Mouse (Mus musculus) testis, adult 2 months (tissue): Measurements from ENCODE around the gene Rxrb. TPM values are rescaled to one million over a fixed set of nuclear protein-coding genes. Genes with fewer than 3 reads are reported as not detected.
A peak's percentile ranks its signal among the peaks of the same experiment; 100 is the strongest.

ENCODE experiments used
- H3K27ac ChIP-seq: fragments of 200-500 bp; 2 replicates; pipeline ENCODE4 v1.5.1; 2012; ENCODE audit warnings: low read depth, low read length; ENCODE audit not compliant: control insufficient read depth, insufficient read depth
- H3K27me3 ChIP-seq: fragments of 200-500 bp; 2 replicates; pipeline ENCODE4 v1.6.1; 2012; ENCODE audit warnings: mild to moderate bottlenecking, low read length, moderate library complexity; ENCODE audit not compliant: control insufficient read depth, insufficient read depth
- H3K36me3 ChIP-seq: fragments of 200-500 bp; 2 replicates; pipeline ENCODE4 v1.6.1; 2012; ENCODE audit warnings: mild to moderate bottlenecking, low read length; ENCODE audit not compliant: control insufficient read depth, insufficient read depth
- H3K4me1 ChIP-seq: fragments of 200-500 bp; 2 replicates; pipeline ENCODE4 v1.6.1; 2012; ENCODE audit warnings: low read length; ENCODE audit not compliant: control insufficient read depth, insufficient read depth
- H3K4me3 ChIP-seq: fragments of 200-500 bp; 2 replicates; pipeline ENCODE4 v1.5.1; 2012; ENCODE audit warnings: low read depth, mild to moderate bottlenecking, low read length, moderate library complexity, mixed read lengths; ENCODE audit not compliant: control insufficient read depth
- CTCF ChIP-seq: fragments of 200-500 bp; IDR thresholded peaks from 2 replicates; pipeline ENCODE4 v1.5.1; 2012; ENCODE audit warnings: low read depth, mild to moderate bottlenecking, inconsistent platforms, low read length, moderate library complexity; ENCODE audit not compliant: control insufficient read depth, insufficient read depth, insufficient replicate concordance
- POLR2A ChIP-seq: fragments of 200-500 bp; IDR thresholded peaks from 2 replicates; pipeline ENCODE4 v1.6.1; 2012; ENCODE audit warnings: low read depth, mild to moderate bottlenecking, inconsistent platforms, low read length, moderate library complexity; ENCODE audit not compliant: control insufficient read depth
- polyA plus RNA-seq: library from polyadenylated mRNA; depleted of rRNA; stranded (reverse); fragments of >200 nt; gene quantifications from 2 replicates; pipeline ENCODE4 v1.2.3, GENCODE M21; 2012

Gene Rxrb
- polyA plus RNA-seq, 1 experiment = 25.5 TPM

GRCm38 (mm10) chr17:34047404-34048050, 15.9 kb downstream of the Rxrb start:
- Histone ChIP-seq H3K27ac (no peak overlapping the region), H3K4me1 (no peaks in the 10 kb centered on the region), H3K36me3 (no peaks in the 10 kb centered on the region), H3K4me3 (no peak overlapping the region), H3K27me3 (no peaks in the 10 kb centered on the region)
- TF ChIP-seq CTCF = no peak
- no peak for TF ChIP-seq POLR2A

GRCm38 (mm10) chr17:34057224-34057623, 25.6 kb downstream of the Rxrb start:
- no peak overlapping the region for H3K4me3 ChIP-seq
- no peak overlapping the region for H3K27ac ChIP-seq
- H3K27me3 ChIP-seq = no peaks in the 10 kb centered on the region
- H3K36me3 ChIP-seq = no peaks in the 10 kb centered on the region
- no peaks in the 10 kb centered on the region for H3K4me1 ChIP-seq
- TF ChIP-seq CTCF (no peak), POLR2A (no peak)

GRCm38 (mm10) chr17:34068864-34069263, 37.3 kb downstream of the Rxrb start:
- H3K4me1 ChIP-seq = no peaks in the 10 kb centered on the region
- no peak overlapping the region for H3K4me3 ChIP-seq
- TF ChIP-seq CTCF (no peak), POLR2A (no peak)
- no peaks in the 10 kb centered on the region for H3K27me3 ChIP-seq
- H3K36me3 ChIP-seq = no peaks in the 10 kb centered on the region
- no peak overlapping the region for H3K27ac ChIP-seq

- peaks cover 2% of the 10 kb centered on the region; the same call in 1 of the 2 replicates for H3K4me1 ChIP-seq
- no peak overlapping the region for H3K4me3 ChIP-seq
- H3K36me3 ChIP-seq = no peaks in the 10 kb centered on the region
- H3K27ac ChIP-seq = no peak overlapping the region
- no peaks in the 10 kb centered on the region for H3K27me3 ChIP-seq
- no peak for TF ChIP-seq CTCF
- TF ChIP-seq POLR2A = no peak
Measured at GRCm38 (mm10) chr17:34072091-34072490, 40.5 kb downstream of the Rxrb start.

- TF ChIP-seq POLR2A (no peak), CTCF (no peak)
- Histone ChIP-seq H3K36me3 (no peaks in the 10 kb centered on the region), H3K27ac (no peak overlapping the region), H3K27me3 (no peaks in the 10 kb centered on the region), H3K4me3 (no peak overlapping the region), H3K4me1 (peaks cover 3% of the 10 kb centered on the region)
Measured at GRCm38 (mm10) chr17:34075271-34075670, 43.7 kb downstream of the Rxrb start.

- H3K36me3 ChIP-seq = no peaks in the 10 kb centered on the region
Measured at GRCm38 (mm10) chr17:34077549-34077948, 45.9 kb downstream of the Rxrb start.

GRCm38 (mm10) chr17:34078148-34078547, 46.5 kb downstream of the Rxrb start:
- Histone ChIP-seq H3K4me3 (no peak overlapping the region), H3K27me3 (no peaks in the 10 kb centered on the region), H3K4me1 (peaks cover 3% of the 10 kb centered on the region), H3K27ac (no peak overlapping the region), H3K36me3 (no peaks in the 10 kb centered on the region)
- TF ChIP-seq CTCF (no peak), POLR2A (no peak)

More at GRCm38 (mm10) chr17:34077549-34077948, 45.9 kb downstream of the Rxrb start:
- no peak overlapping the region for H3K4me3 ChIP-seq
- peaks cover 3% of the 10 kb centered on the region for H3K4me1 ChIP-seq
- H3K27me3 ChIP-seq = no peaks in the 10 kb centered on the region
- no peak for TF ChIP-seq POLR2A
- TF ChIP-seq CTCF = peak; percentile 60
- H3K27ac ChIP-seq = no peak overlapping the region

- Histone ChIP-seq H3K4me1 (peaks cover 3% of the 10 kb centered on the region), H3K27me3 (no peaks in the 10 kb centered on the region), H3K4me3 (no peak overlapping the region), H3K27ac (no peak overlapping the region), H3K36me3 (no peaks in the 10 kb centered on the region)
- TF ChIP-seq POLR2A (no peak), CTCF (no peak)
Measured at GRCm38 (mm10) chr17:34079002-34079401, 47.4 kb downstream of the Rxrb start.
